Mouse (Mus musculus) Patski (cell line): Measurements from ENCODE around the gene Slc26a9. TPM values are rescaled to one million over a fixed set of nuclear protein-coding genes. Genes with fewer than 3 reads are reported as not detected.

Experiments
- ATAC-seq: fragments of 100-300 bp; one replicate; pipeline ENCODE4 v1.8.0; 2021
- CTCF ChIA-PET: fragments of 350-600 bp; sonication (Branson Sonifier 250); formaldehyde crosslinking; loops from one replicate; lab custom pipeline; 2022; ENCODE audit warnings: inconsistent platforms; lab: Charles Lee
- POLR2A ChIA-PET: fragments of 350-600 bp; sonication (Branson Sonifier 250); formaldehyde crosslinking; loops from one replicate; lab custom pipeline; 2022; ENCODE audit warnings: antibody characterized with exemption, inconsistent platforms; lab: Charles Lee
- DNase-seq: peaks from one replicate; pipeline ENCODE4 v3.0.0-alpha.2; 2011; ENCODE audit warnings: low read depth, low spot score
- H3K27me3 ChIP-seq: fragments of 371-371 bp; one replicate; pipeline ENCODE4 v1.5.1; 2021
- CTCF ChIP-seq: fragments of 100-300 bp; IDR thresholded peaks from one replicate; pipeline ENCODE4 v1.5.1; 2021
- in situ Hi-C: fragments of 300-500 bp; cut with MboI; formaldehyde crosslinking; loops from 3 replicates; pipeline ENCODE4 v1.11.1; 2018; ENCODE audit warnings: low pct_unique_long_range_greater_than_20kb, mixed read lengths
- polyA plus RNA-seq: library from polyadenylated mRNA; unstranded; gene quantifications from one replicate; pipeline ENCODE4 v1.2.3, GENCODE M21; 2021

Gene Slc26a9
- polyA plus RNA-seq, 1 experiment from 2014 or later = 0.01 TPM

DNA sequence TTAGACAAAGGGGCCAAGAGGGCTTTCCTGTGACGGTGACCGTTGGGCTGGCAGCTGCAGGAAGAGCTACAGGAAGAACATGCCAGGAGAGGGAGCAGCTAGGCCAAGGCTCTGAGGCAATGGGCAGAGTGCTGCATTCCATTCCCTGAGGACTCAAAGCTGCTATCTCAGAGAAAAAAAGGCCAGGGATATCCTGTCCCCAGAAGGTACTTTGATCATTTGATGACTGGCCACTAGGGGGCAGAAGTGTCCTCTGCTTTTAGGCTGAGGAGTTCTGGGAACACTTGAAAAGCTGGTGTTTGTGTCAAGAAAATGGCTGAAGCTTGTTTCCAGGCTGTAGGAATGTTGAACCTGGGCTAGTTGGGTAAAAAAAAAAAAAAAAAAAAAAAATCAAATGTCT lies 31.4 kb upstream of the Slc26a9 start:
- in situ Hi-C loops = no loop called here
- peak; percentile 61 for ATAC-seq
- TF ChIP-seq CTCF = peak; percentile 81
- DNase-seq = no peak
- ChIA-PET CTCF (interaction anchor here (0.6 to 3.4 kb wide), 19 partner anchors 9 to 170 kb away, joined by 3 to 55 read pairs (median 5); no protein-coding TSS in a partner anchor), POLR2A (interaction anchor here (1.4 kb wide), 1 partner anchor 52 kb away, joined by 3 read pairs; no protein-coding TSS in a partner anchor)
- no peaks in the 10 kb centered on the region for H3K27me3 ChIP-seq

GRCm38 (mm10) chr1:131714388-131715337 lies 29.2 kb upstream of the Slc26a9 start:
- ChIA-PET CTCF (interaction anchor here (0.9 to 3.4 kb wide), 3 partner anchors 22 to 48 kb away, joined by 3 to 55 read pairs (median 3); no protein-coding TSS in a partner anchor), POLR2A (no interaction called here)
- TF ChIP-seq CTCF = no peak
- DNase-seq = no peak
- H3K27me3 ChIP-seq = no peaks in the 10 kb centered on the region
- in situ Hi-C loops = loop anchor here (5.0 kb wide), 1 partner anchor 53 kb away; no protein-coding TSS in a partner anchor
- ATAC-seq = no peak

DNA sequence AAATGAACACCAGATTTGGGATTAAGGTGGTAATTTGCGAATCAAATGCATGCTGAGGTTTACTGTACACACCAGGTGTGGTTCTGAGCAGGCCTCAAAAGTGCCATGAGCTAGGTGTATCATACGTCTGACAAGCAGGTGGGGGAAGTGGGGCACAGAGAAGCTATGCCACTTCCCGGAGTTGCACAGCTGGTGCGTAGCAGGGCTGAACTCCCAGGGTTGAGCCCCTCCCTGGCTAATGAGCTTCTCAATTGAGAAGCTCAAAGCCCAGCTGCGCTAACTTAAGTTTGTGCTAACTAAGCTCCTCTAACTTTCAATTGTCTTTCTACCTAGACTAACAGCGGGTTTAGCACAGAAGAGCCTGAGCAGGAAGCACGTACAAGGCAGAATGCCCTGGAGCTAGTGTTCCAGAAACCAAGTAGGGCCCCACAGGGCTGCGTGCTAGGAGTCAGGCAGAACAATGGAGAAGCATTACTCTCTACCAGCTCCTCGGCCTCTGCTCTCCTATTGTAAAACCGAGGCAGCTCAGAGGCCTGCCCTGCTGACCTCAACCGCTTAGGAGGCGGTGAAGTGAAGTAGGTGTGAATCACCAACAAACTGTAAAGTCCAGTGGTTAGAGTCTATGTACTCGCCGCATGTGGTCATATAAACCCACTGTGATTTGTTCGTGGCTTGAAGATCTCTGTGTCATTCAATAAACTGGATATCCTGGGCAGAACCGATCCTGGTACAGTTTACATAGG lies 24.7 kb upstream of the Slc26a9 start:
- no peak for DNase-seq
- ATAC-seq = peak; percentile 70
- ChIA-PET CTCF (interaction anchor here (0.9 to 1.0 kb wide), 2 partner anchors 14 to 47 kb away, joined by 3 to 4 read pairs; no protein-coding TSS in a partner anchor), POLR2A (no interaction called here)
- in situ Hi-C loops = loop anchor here (5.0 kb wide), 1 partner anchor 48 kb away; no protein-coding TSS in a partner anchor
- H3K27me3 ChIP-seq = no peaks in the 10 kb centered on the region
- no peak for TF ChIP-seq CTCF

DNA sequence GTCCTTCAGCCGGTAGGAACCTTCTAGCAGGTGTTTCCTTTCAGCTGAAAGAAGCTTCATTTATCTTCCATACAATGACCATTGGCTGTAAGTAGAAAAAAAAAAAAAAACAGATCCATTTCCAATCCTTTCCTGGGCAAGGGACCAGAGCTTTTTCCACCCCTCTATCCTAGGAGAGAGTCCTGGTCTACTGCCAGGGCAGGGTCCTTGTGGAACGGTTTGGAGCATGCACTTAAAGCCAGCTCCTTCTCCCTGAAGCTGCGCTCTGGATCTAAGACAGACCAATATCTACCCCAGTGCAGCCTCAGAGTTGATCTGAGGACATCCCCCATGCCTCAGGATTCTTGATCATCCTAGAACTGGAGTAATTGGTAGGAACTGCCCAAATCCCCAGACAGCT lies 21.8 kb upstream of the Slc26a9 start:
- POLR2A ChIA-PET = interaction anchor here (0.7 to 1.0 kb wide), 2 partner anchors 10 to 293 kb away, joined by 3 read pairs; no protein-coding TSS in a partner anchor
- no peak for DNase-seq
- TF ChIP-seq CTCF = no peak
- ATAC-seq = no peak
- CTCF ChIA-PET = interaction anchor here (0.9 to 2.5 kb wide), 5 partner anchors 9 to 44 kb away, joined by 3 to 10 read pairs (median 4); no protein-coding TSS in a partner anchor
- in situ Hi-C loops = no loop called here
- H3K27me3 ChIP-seq = no peaks in the 10 kb centered on the region

DNA sequence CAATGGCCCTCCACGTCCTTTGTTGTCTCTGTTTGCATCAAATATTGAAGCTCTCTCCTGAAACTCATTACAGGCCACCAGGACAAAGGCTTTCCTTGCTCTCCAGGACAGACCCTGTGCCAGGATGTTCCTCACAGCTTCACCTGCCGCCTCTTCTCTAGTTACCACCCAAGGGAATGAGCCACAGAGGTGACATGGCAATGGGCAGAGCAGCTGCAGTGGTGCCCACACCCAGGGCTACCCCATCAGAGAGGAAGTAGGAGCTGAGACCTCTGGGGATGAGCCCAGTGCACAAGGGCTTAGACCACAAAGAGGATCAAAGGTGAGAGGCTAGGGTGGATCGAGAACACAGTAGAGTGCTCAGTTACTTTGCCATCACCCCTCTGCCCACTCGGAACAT lies 20.3 kb upstream of the Slc26a9 start:
- no peak for DNase-seq
- POLR2A ChIA-PET = no interaction called here
- in situ Hi-C loops = no loop called here
- CTCF ChIA-PET = interaction anchor here (0.9 to 2.5 kb wide), 4 partner anchors 10 to 15 kb away, joined by 3 to 10 read pairs (median 3); no protein-coding TSS in a partner anchor
- no peaks in the 10 kb centered on the region for H3K27me3 ChIP-seq
- no peak for TF ChIP-seq CTCF
- no peak for ATAC-seq

GRCm38 (mm10) chr1:131726586-131726985 lies 17.2 kb upstream of the Slc26a9 start:
- in situ Hi-C loops = loop anchor here (25.0 kb wide), 1 partner anchor 561 kb away; the partner anchor contains the start of gene Klhdc8a
- no peak for TF ChIP-seq CTCF
- POLR2A ChIA-PET = no interaction called here
- CTCF ChIA-PET = interaction anchor here (1.0 to 1.6 kb wide), 2 partner anchors 9 to 19 kb away, joined by 3 to 4 read pairs; no protein-coding TSS in a partner anchor
- ATAC-seq (no peak), DNase-seq (no peak)
- no peaks in the 10 kb centered on the region for H3K27me3 ChIP-seq

DNA sequence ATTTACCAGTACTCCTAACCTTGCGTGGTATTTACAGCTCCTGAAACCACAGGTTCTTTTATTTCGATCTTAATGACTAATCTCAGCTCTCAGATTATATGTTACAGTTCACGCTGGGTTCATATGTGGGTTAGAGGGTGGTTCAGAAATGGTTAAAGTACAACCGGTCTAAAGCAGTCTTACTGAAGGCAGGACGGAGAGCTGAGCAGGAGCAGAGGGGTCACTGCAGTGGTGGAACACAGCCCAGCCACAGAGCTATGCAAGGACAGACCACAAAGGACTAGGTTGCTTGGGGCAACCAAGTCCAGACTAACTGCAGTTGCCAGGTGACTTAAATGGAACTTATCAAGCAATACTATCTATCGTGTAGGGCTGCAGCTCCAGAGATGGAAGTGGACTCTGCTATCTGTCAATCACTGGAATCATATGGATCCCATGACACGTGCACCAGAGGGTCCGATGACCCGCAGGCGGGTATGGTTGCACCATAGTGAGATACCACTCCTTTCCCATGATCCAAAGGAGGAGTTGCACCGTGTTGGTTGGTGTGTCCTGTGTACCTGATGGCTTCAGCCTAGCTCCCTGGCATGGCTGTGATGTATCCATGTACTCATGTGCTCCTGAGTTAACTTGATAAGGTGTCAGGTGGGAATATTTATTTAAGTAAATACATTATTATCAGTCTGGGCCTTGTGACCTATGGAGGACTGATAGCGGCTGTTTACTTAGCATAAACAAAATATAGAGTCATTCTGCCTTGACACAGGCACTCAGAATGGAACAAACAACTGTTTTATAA lies 13.0 kb upstream of the Slc26a9 start:
- in situ Hi-C loops = loop anchor here (25.0 kb wide), 1 partner anchor 556 kb away; the partner anchor contains the start of gene Klhdc8a
- H3K27me3 ChIP-seq = no peaks in the 10 kb centered on the region
- DNase-seq (no peak), ATAC-seq (no peak)
- ChIA-PET CTCF (interaction anchor here (1.7 kb wide), 1 partner anchor 18 kb away, joined by 6 read pairs; no protein-coding TSS in a partner anchor), POLR2A (interaction anchor here (1.5 kb wide), 2 partner anchors 9 to 18 kb away, joined by 3 read pairs; no protein-coding TSS in a partner anchor)
- no peak for TF ChIP-seq CTCF

GRCm38 (mm10) chr1:131733474-131734180 lies 10.2 kb upstream of the Slc26a9 start:
- ChIA-PET CTCF (interaction anchor here (1.1 to 1.6 kb wide), 3 partner anchors 9 to 15 kb away, joined by 3 to 4 read pairs (median 3); no protein-coding TSS in a partner anchor), POLR2A (interaction anchor here (0.7 kb wide), 1 partner anchor 9 kb away, joined by 3 read pairs; no protein-coding TSS in a partner anchor)
- DNase-seq = no peak
- ATAC-seq = peak; percentile 24
- TF ChIP-seq CTCF = no peak
- in situ Hi-C loops = loop anchor here (25.0 kb wide), 1 partner anchor 554 kb away; the partner anchor contains the start of gene Klhdc8a
- H3K27me3 ChIP-seq = no peaks in the 10 kb centered on the region
